8 mouse cellular contexts compared by ENCODE assay signal in the genomic region with DNA sequence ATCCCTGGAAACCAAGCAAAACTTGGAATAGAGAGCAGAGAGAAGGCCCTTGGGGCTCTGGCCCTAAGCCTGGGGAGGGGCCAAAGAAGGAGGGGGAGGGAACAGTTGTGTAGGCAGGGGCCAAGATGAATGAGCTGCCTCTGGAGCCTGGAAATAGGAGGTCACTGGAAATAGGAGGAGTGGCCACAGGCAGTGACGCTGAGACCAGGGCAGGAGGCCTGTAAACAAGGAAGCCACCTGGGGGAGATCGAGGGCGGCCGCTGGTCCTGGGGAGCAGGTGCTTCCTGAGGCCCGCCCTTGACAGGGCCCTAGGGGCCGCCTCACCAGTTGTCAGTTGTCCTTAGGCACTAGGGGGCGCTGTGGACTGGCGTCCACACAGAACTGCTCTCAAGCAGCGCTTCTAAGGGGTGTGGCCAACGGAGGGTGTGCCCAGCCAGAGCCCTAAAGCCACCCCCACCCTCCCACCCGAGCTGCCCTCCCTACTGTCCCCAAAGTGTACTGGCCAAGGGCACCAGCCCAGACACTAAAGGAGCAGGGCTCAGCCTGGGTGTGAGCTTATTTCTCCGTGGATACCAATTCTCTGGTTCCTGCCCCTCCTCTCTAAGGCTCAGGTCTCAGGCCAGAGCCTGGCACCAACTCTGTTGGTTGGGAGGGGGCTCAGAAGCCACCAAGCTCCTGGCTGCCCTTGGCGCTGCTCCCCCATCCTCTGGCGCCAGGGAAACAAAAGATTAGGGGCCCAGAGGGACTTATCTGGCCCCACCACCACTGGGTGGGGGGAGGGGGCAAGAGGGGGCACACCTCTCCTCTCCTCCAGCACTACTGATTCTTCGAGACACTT. TPM values are rescaled to one million over a fixed set of nuclear protein-coding genes. Genes with fewer than 3 reads are reported as not detected.
A peak's percentile ranks its signal among the peaks of the same experiment; 100 is the strongest.
DNase-seq lines count a peak whose midpoint lies in the region; ATAC-seq and TF ChIP-seq lines count a peak whose summit lies in the region.

No protein-coding gene starts in this region.

- peak overlapping the region; percentile 23; the same call in 1 of the 2 replicates for H3K4me3 ChIP-seq in left cerebral cortex, adult 2 months
- H3K4me3 ChIP-seq in forebrain, embryonic 13.5 days: no peak overlapping the region
- no peak overlapping the region for H3K4me3 ChIP-seq in limb, embryonic 11.5 days (ENCODE audit: low read depth, low read length)
- H3K4me3 ChIP-seq in midbrain, embryonic 13.5 days (replicated peaks): no peak overlapping the region
- H3K4me3 ChIP-seq in stomach, embryonic 14.5 days (ENCODE audit: low read depth, low read length): no peak overlapping the region

- H3K9ac ChIP-seq in forebrain, embryonic 13.5 days: no peak overlapping the region
- peak overlapping the region; percentile 7 for H3K9ac ChIP-seq in limb, embryonic 11.5 days (ENCODE audit: low read length)
- H3K9ac ChIP-seq in midbrain, embryonic 13.5 days (replicated peaks): no peak overlapping the region; the same call in 1 of the 2 replicates
- H3K9ac ChIP-seq in stomach, embryonic 14.5 days (replicated peaks; ENCODE audit: low read depth, low read length): no peak overlapping the region

- H3K4me2 ChIP-seq in forebrain, embryonic 13.5 days: peak overlapping the region; percentile 22; the same call in 1 of the 2 replicates
- no peak overlapping the region; the same call in 1 of the 2 replicates for H3K4me2 ChIP-seq in limb, embryonic 11.5 days (ENCODE audit: low read depth, severe bottlenecking)
- H3K4me2 ChIP-seq in midbrain, embryonic 13.5 days (replicated peaks): peak overlapping the region; percentile 28
- H3K4me2 ChIP-seq in stomach, embryonic 14.5 days (replicated peaks; ENCODE audit: low read depth, low read length): peak overlapping the region; percentile 22; the same call in 1 of the 2 replicates

- peak; percentile 66; the same call in 1 of the 2 replicates for ATAC-seq in cerebellum, adult (ENCODE audit: insufficient number of reproducible peaks, low FRiP score, low TSS enrichment)
- peak; percentile 65 for ATAC-seq in forebrain, embryonic 13.5 days
- ATAC-seq in hematopoietic stem cell, adult 5-6 weeks (replicated peaks in 1 of 2; ENCODE audit: insufficient read depth in 1 of 2, low FRiP score in 2 of 2, low TSS enrichment in 1 of 2, low read depth in 1 of 2, poor library complexity in 2 of 2, severe bottlenecking in 2 of 2): peak; percentile 87 to 94
- peak; percentile 79 for ATAC-seq in limb, embryonic 11.5 days (ENCODE audit: insufficient number of reproducible peaks, low FRiP score, low TSS enrichment, low read depth)
- ATAC-seq in midbrain, embryonic 13.5 days: peak; percentile 73
- ATAC-seq in stomach, embryonic 14.5 days (ENCODE audit: insufficient number of reproducible peaks, insufficient read depth, low FRiP score, low read depth): peak; percentile 86

- intact Hi-C loops in left cerebral cortex, adult 2 months (cut with DNase I): loop anchor here (2.0 to 5.0 kb wide), 3 partner anchors 115 to 222 kb away; no protein-coding TSS in a partner anchor

- H3K4me1 ChIP-seq in forebrain, embryonic 13.5 days: peaks cover 28% of the 10 kb centered on the region
- peaks cover 27% of the 10 kb centered on the region for H3K4me1 ChIP-seq in limb, embryonic 11.5 days (ENCODE audit: control insufficient read depth, insufficient read depth, low read length)
- peaks cover 32% of the 10 kb centered on the region for H3K4me1 ChIP-seq in midbrain, embryonic 13.5 days (replicated peaks)
- H3K4me1 ChIP-seq in stomach, embryonic 14.5 days (ENCODE audit: control insufficient read depth, insufficient read depth, low read length): peaks cover 30% of the 10 kb centered on the region

- DNase-seq in left cerebral cortex, adult 2 months (ENCODE audit: extremely low spot score in 1 of 2, low spot score in 2 of 2): peak in 1 of 2 experiments; percentile 47
- DNase-seq in left cerebral cortex, adult 11 months (ENCODE audit: low spot score): no peak
- DNase-seq in limb, embryonic 11.5 days (ENCODE audit: low spot score): peak; percentile 89

- WGBS in forebrain, embryonic 13.5 days: 9% methylated on average over 15 of the region's 15 CpGs
- 4% methylated on average over 15 of the region's 15 CpGs for WGBS in limb, embryonic 11.5 days
- WGBS in midbrain, embryonic 13.5 days: 4% methylated on average over 12 of the region's 15 CpGs
- WGBS in stomach, embryonic 14.5 days: 7% methylated on average over 15 of the region's 15 CpGs

- no peaks in the 10 kb centered on the region for H3K9me3 ChIP-seq in forebrain, embryonic 13.5 days (replicated peaks)
- H3K9me3 ChIP-seq in limb, embryonic 11.5 days (ENCODE audit: control insufficient read depth, low read length): no peaks in the 10 kb centered on the region
- no peaks in the 10 kb centered on the region for H3K9me3 ChIP-seq in midbrain, embryonic 13.5 days
- no peaks in the 10 kb centered on the region for H3K9me3 ChIP-seq in stomach, embryonic 14.5 days (ENCODE audit: control insufficient read depth, low read depth, low read length)

- H3K27me3 ChIP-seq in forebrain, embryonic 13.5 days: no peaks in the 10 kb centered on the region
- no peaks in the 10 kb centered on the region for H3K27me3 ChIP-seq in limb, embryonic 11.5 days (ENCODE audit: control insufficient read depth, insufficient read depth, low read length)
- H3K27me3 ChIP-seq in midbrain, embryonic 13.5 days: no peaks in the 10 kb centered on the region
- H3K27me3 ChIP-seq in stomach, embryonic 14.5 days (ENCODE audit: control insufficient read depth, insufficient read depth, low read length): no peaks in the 10 kb centered on the region

- TF ChIP-seq CTCF in left cerebral cortex, adult 2 months (IDR thresholded peaks at IDR 0.05): peak; percentile 78

- peaks cover 40% of the 10 kb centered on the region for H3K36me3 ChIP-seq in forebrain, embryonic 13.5 days (ENCODE audit: poor library complexity, severe bottlenecking)
- H3K36me3 ChIP-seq in limb, embryonic 11.5 days (ENCODE audit: control insufficient read depth, insufficient read depth, low read length): peaks cover 4% of the 10 kb centered on the region; the same call in 1 of the 2 replicates
- peaks cover 44% of the 10 kb centered on the region for H3K36me3 ChIP-seq in midbrain, embryonic 13.5 days
- H3K36me3 ChIP-seq in stomach, embryonic 14.5 days (ENCODE audit: control insufficient read depth, insufficient read depth, low read length): peaks cover 27% of the 10 kb centered on the region

- peak overlapping the region; percentile 48; the same call in 1 of the 2 replicates for H3K27ac ChIP-seq in left cerebral cortex, adult 2 months
- H3K27ac ChIP-seq in forebrain, embryonic 13.5 days: peak overlapping the region; percentile 63
- peak overlapping the region; percentile 56; the same call in 1 of the 2 replicates for H3K27ac ChIP-seq in limb, embryonic 11.5 days (replicated peaks; ENCODE audit: low read depth, low read length)
- H3K27ac ChIP-seq in midbrain, embryonic 13.5 days: peak overlapping the region; percentile 8; the same call in 1 of the 2 replicates
- peak overlapping the region; percentile 62; the same call in 1 of the 2 replicates for H3K27ac ChIP-seq in stomach, embryonic 14.5 days (ENCODE audit: low read length)

RNA-seq across cellular contexts. Expression of a gene that starts 11.7 kb away (rescaled TPM):
- total RNA-seq in left cerebral cortex, adult 2 months (2021): 10 to 100 TPM; 47.2 to 50.8 TPM
- polyA plus RNA-seq in forebrain, embryonic 13.5 days (2015; fragmentation: Nextera tagmentation; extraction: Ambion mirVana): 21.2 and 23.5 TPM in 2 replicates
- total RNA-seq in hematopoietic stem cell, adult 5-6 weeks (2017): 14.8 and 23.0 TPM in 2 replicates
- polyA plus RNA-seq in limb, embryonic 11.5 days (2014; fragmentation: Nextera tagmentation; extraction: Ambion mirVana): 12.1 and 14.6 TPM in 2 replicates
- 26.0 and 26.3 TPM in 2 replicates for polyA plus RNA-seq in midbrain, embryonic 13.5 days (2015; fragmentation: Nextera tagmentation; extraction: Ambion mirVana)
- 10.9 and 12.8 TPM in 2 replicates for polyA plus RNA-seq in stomach, embryonic 14.5 days (2014; fragmentation: Nextera tagmentation; extraction: Ambion mirVana)

RNA-seq across cellular contexts. Expression of a gene that starts 25.4 kb away (rescaled TPM):
- total RNA-seq in left cerebral cortex, adult 2 months (2021): 1 to 10 TPM; 2.3 to 2.4 TPM
- 3.9 and 4.0 TPM in 2 replicates for polyA plus RNA-seq in forebrain, embryonic 13.5 days (2015; fragmentation: Nextera tagmentation; extraction: Ambion mirVana)
- 0.13 and 0.25 TPM in 2 replicates for total RNA-seq in hematopoietic stem cell, adult 5-6 weeks (2017)
- 3.1 and 3.4 TPM in 2 replicates for polyA plus RNA-seq in limb, embryonic 11.5 days (2014; fragmentation: Nextera tagmentation; extraction: Ambion mirVana)
- 5.4 and 5.9 TPM in 2 replicates for polyA plus RNA-seq in midbrain, embryonic 13.5 days (2015; fragmentation: Nextera tagmentation; extraction: Ambion mirVana)
- polyA plus RNA-seq in stomach, embryonic 14.5 days (2014; fragmentation: Nextera tagmentation; extraction: Ambion mirVana): 5.6 and 6.9 TPM in 2 replicates

RNA-seq across cellular contexts. Expression of a gene that starts 29.1 kb away (rescaled TPM):
- total RNA-seq in left cerebral cortex, adult 2 months (2021): 10 to 100 TPM in 1 of 2 experiments, 1 to 10 TPM in 1; 9.8 to 11.1 TPM
- polyA plus RNA-seq in forebrain, embryonic 13.5 days (2015; fragmentation: Nextera tagmentation; extraction: Ambion mirVana): 6.2 and 8.0 TPM in 2 replicates
- total RNA-seq in hematopoietic stem cell, adult 5-6 weeks (2017): 0.31 TPM in 1 of 2 replicates, not detected in the other
- polyA plus RNA-seq in limb, embryonic 11.5 days (2014; fragmentation: Nextera tagmentation; extraction: Ambion mirVana): 2.7 and 4.3 TPM in 2 replicates
- 15.1 and 15.5 TPM in 2 replicates for polyA plus RNA-seq in midbrain, embryonic 13.5 days (2015; fragmentation: Nextera tagmentation; extraction: Ambion mirVana)
- polyA plus RNA-seq in stomach, embryonic 14.5 days (2014; fragmentation: Nextera tagmentation; extraction: Ambion mirVana): 6.0 and 8.6 TPM in 2 replicates

RNA-seq across cellular contexts. Expression of a gene that starts 50.8 kb away (rescaled TPM):
- total RNA-seq in left cerebral cortex, adult 2 months (2021): 1 to 10 TPM; 7.5 to 8.7 TPM
- 2.3 and 3.4 TPM in 2 replicates for polyA plus RNA-seq in forebrain, embryonic 13.5 days (2015; fragmentation: Nextera tagmentation; extraction: Ambion mirVana)
- 0.40 TPM in 1 of 2 replicates, not detected in the other for total RNA-seq in hematopoietic stem cell, adult 5-6 weeks (2017)
- polyA plus RNA-seq in limb, embryonic 11.5 days (2014; fragmentation: Nextera tagmentation; extraction: Ambion mirVana): 0.57 and 0.69 TPM in 2 replicates
- polyA plus RNA-seq in midbrain, embryonic 13.5 days (2015; fragmentation: Nextera tagmentation; extraction: Ambion mirVana): 4.0 and 4.3 TPM in 2 replicates
- polyA plus RNA-seq in stomach, embryonic 14.5 days (2014; fragmentation: Nextera tagmentation; extraction: Ambion mirVana): 0.20 TPM in 2 replicates

Comparison
In these comparisons a context has a peak if more than half of its experiments do, and no peak if none do; other contexts are left out.
1. H3K27ac ChIP-seq: peak in every context shown above with its lines; median percentile 63 in forebrain, embryonic 13.5 days; 62 in stomach, embryonic 14.5 days; 56 in limb, embryonic 11.5 days; 48 in left cerebral cortex, adult 2 months; 8 in midbrain, embryonic 13.5 days.